Mouse (Mus musculus): ENCODE data around the gene Arl6ip4. TPM values are rescaled to one million over a fixed set of nuclear protein-coding genes. Genes with fewer than 3 reads are reported as not detected.

Gene Arl6ip4
- polyA plus RNA-seq, 1 experiment = 82.5 TPM

- H3K9me3 ChIP-seq (replicated peaks; ENCODE audit: control insufficient read depth, insufficient read depth, low read length, poor library complexity, severe bottlenecking) = no peaks in the 10 kb centered on the region
- peak; percentile 44 for TF ChIP-seq CTCF (IDR thresholded peaks at IDR 0.05; ENCODE audit: low read depth, low read length)
- no peak for TF ChIP-seq EP300 (IDR thresholded peaks at IDR 0.05; ENCODE audit: insufficient read depth, low read depth, low read length)
- no peaks in the 10 kb centered on the region for H3K36me3 ChIP-seq (ENCODE audit: control insufficient read depth, insufficient read depth, low read length, poor library complexity, severe bottlenecking)
- no peaks in the 10 kb centered on the region for H3K27me3 ChIP-seq (ENCODE audit: control insufficient read depth, insufficient read depth, low read length, poor library complexity, severe bottlenecking)
- no peak overlapping the region for H3K9ac ChIP-seq (ENCODE audit: low read depth, poor library complexity, severe bottlenecking)
- no peaks in the 10 kb centered on the region for H3K4me1 ChIP-seq (ENCODE audit: control insufficient read depth, insufficient read depth, low read length)
- no peak overlapping the region for H3K4me3 ChIP-seq (ENCODE audit: low read depth, low read length)
- H3K27ac ChIP-seq (ENCODE audit: insufficient read depth, low read length) = no peak overlapping the region
Observed at GRCm38 (mm10) chr5:124162577-124162976, 46.7 kb downstream of the Arl6ip4 start.

GRCm38 (mm10) chr5:124163445-124163844, 47.6 kb downstream of the Arl6ip4 start:
- no peaks in the 10 kb centered on the region for H3K4me1 ChIP-seq (ENCODE audit: control insufficient read depth, insufficient read depth, low read length)
- no peak overlapping the region for H3K27ac ChIP-seq (ENCODE audit: insufficient read depth, low read length)
- H3K36me3 ChIP-seq (ENCODE audit: control insufficient read depth, insufficient read depth, low read length, poor library complexity, severe bottlenecking) = no peaks in the 10 kb centered on the region
- no peak overlapping the region for H3K4me3 ChIP-seq (ENCODE audit: low read depth, low read length)
- H3K9ac ChIP-seq (ENCODE audit: low read depth, poor library complexity, severe bottlenecking) = no peak overlapping the region
- H3K9me3 ChIP-seq (replicated peaks; ENCODE audit: control insufficient read depth, insufficient read depth, low read length, poor library complexity, severe bottlenecking) = no peaks in the 10 kb centered on the region
- H3K27me3 ChIP-seq (ENCODE audit: control insufficient read depth, insufficient read depth, low read length, poor library complexity, severe bottlenecking) = no peaks in the 10 kb centered on the region
- TF ChIP-seq POLR2A (IDR thresholded peaks at IDR 0.05; ENCODE audit: insufficient read depth, low read length) (no peak), EP300 (IDR thresholded peaks at IDR 0.05; ENCODE audit: insufficient read depth, low read depth, low read length) (no peak), CTCF (IDR thresholded peaks at IDR 0.05; ENCODE audit: low read depth, low read length) (no peak)

DNA sequence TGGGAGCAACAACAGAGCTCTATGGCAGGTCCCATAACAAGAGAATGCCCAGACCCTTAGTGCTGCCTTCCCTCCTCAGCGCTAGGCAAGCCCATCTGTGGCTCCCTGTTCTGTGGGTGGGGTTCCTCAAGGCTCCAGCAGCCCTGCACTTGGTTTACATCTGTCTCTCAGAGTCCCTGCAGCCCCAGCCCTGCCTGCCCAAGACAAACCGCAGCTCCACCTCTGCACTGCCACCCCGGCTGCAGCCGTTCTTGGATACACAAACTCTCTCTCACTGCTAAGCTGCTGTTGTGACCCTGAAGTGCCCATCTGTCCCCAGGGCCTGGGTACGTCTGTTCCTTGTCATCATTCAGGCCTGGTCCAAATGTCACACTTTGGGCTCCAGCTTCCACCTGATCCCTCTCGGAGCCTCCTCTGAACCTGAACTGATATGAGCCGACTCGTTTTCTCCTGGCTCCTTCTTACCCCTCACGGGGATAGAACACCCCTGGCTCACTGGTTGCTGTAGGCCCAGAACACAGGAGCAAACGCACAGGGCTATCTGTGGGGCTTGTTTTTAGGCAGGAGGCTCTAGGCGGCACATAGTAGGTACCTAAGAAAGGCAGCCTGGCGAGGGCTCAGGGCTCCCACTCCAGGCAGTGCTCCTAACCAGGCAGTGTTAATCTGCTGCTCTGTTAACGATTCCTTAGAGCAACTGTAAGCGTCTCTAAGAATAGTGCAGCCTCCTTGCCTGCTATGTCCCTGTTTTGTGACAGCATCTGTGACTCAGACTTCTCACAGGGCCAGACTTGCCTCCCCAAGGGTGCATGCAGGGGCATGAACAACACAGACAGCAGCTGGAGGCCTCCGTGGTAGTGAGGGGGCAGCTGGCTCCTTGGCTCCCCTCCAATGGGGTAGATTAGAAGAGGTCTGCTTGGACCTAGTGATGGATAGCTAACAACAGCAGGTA, 50.0 kb downstream of the Arl6ip4 start:
- H3K27ac ChIP-seq (ENCODE audit: insufficient read depth, low read length) = no peak overlapping the region

GRCm38 (mm10) chr5:124166741-124167140, 50.9 kb downstream of the Arl6ip4 start:
- Histone ChIP-seq H3K4me1 (ENCODE audit: control insufficient read depth, insufficient read depth, low read length) (no peaks in the 10 kb centered on the region), H3K9me3 (replicated peaks; ENCODE audit: control insufficient read depth, insufficient read depth, low read length, poor library complexity, severe bottlenecking) (no peaks in the 10 kb centered on the region), H3K27ac (ENCODE audit: insufficient read depth, low read length) (no peak overlapping the region), H3K36me3 (ENCODE audit: control insufficient read depth, insufficient read depth, low read length, poor library complexity, severe bottlenecking) (no peaks in the 10 kb centered on the region), H3K9ac (ENCODE audit: low read depth, poor library complexity, severe bottlenecking) (no peak overlapping the region), H3K27me3 (ENCODE audit: control insufficient read depth, insufficient read depth, low read length, poor library complexity, severe bottlenecking) (no peaks in the 10 kb centered on the region), H3K4me3 (ENCODE audit: low read depth, low read length) (no peak overlapping the region)
- TF ChIP-seq EP300 (IDR thresholded peaks at IDR 0.05; ENCODE audit: insufficient read depth, low read depth, low read length) (no peak), CTCF (IDR thresholded peaks at IDR 0.05; ENCODE audit: low read depth, low read length) (no peak), POLR2A (IDR thresholded peaks at IDR 0.05; ENCODE audit: insufficient read depth, low read length) (no peak)

More for the DNA sequence above, 50.0 kb downstream of the Arl6ip4 start:
- no peaks in the 10 kb centered on the region for H3K9me3 ChIP-seq (replicated peaks; ENCODE audit: control insufficient read depth, insufficient read depth, low read length, poor library complexity, severe bottlenecking)
- H3K9ac ChIP-seq (ENCODE audit: low read depth, poor library complexity, severe bottlenecking) = no peak overlapping the region
- TF ChIP-seq EP300 (IDR thresholded peaks at IDR 0.05; ENCODE audit: insufficient read depth, low read depth, low read length) (no peak), CTCF (IDR thresholded peaks at IDR 0.05; ENCODE audit: low read depth, low read length) (no peak), POLR2A (IDR thresholded peaks at IDR 0.05; ENCODE audit: insufficient read depth, low read length) (no peak)
- no peaks in the 10 kb centered on the region for H3K4me1 ChIP-seq (ENCODE audit: control insufficient read depth, insufficient read depth, low read length)
- H3K27me3 ChIP-seq (ENCODE audit: control insufficient read depth, insufficient read depth, low read length, poor library complexity, severe bottlenecking) = no peaks in the 10 kb centered on the region
- H3K4me3 ChIP-seq (ENCODE audit: low read depth, low read length) = no peak overlapping the region
- no peaks in the 10 kb centered on the region for H3K36me3 ChIP-seq (ENCODE audit: control insufficient read depth, insufficient read depth, low read length, poor library complexity, severe bottlenecking)

DNA sequence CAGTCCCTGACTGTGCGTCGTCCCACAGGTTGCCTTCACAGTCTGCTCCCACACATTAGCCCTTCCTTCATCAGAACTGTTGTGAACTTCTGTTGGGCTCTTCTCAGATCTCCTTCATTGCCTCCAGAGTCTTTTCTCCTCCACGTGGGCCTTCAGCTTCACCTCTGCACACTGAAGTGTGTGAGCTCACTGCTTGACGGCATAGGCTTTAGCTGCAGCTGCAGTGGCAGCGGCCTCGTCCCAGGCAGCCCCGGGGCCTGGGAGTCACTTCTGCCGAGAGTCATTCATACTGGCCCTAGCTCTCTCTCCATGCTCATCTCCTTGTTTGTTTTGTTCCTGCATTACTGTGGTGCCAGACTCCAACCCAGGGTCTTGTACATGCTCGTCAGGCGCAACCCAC, 51.7 kb downstream of the Arl6ip4 start:
- Histone ChIP-seq H3K27ac (ENCODE audit: insufficient read depth, low read length) (no peak overlapping the region), H3K27me3 (ENCODE audit: control insufficient read depth, insufficient read depth, low read length, poor library complexity, severe bottlenecking) (no peaks in the 10 kb centered on the region), H3K36me3 (ENCODE audit: control insufficient read depth, insufficient read depth, low read length, poor library complexity, severe bottlenecking) (no peaks in the 10 kb centered on the region), H3K9me3 (replicated peaks; ENCODE audit: control insufficient read depth, insufficient read depth, low read length, poor library complexity, severe bottlenecking) (no peaks in the 10 kb centered on the region), H3K9ac (ENCODE audit: low read depth, poor library complexity, severe bottlenecking) (no peak overlapping the region), H3K4me3 (ENCODE audit: low read depth, low read length) (no peak overlapping the region), H3K4me1 (ENCODE audit: control insufficient read depth, insufficient read depth, low read length) (no peaks in the 10 kb centered on the region)
- no peak for TF ChIP-seq EP300 (IDR thresholded peaks at IDR 0.05; ENCODE audit: insufficient read depth, low read depth, low read length)
- TF ChIP-seq CTCF (IDR thresholded peaks at IDR 0.05; ENCODE audit: low read depth, low read length) = no peak
- TF ChIP-seq POLR2A (IDR thresholded peaks at IDR 0.05; ENCODE audit: insufficient read depth, low read length) = no peak

Other genes starting within 250 kb of the Arl6ip4 start
- gene Hcar1, start 236.1 kb upstream of the Arl6ip4 start, polyA plus RNA-seq (2011; ENCODE audit: insufficient read depth, insufficient read length, low read depth, missing spikeins) = not detected in 2 replicates
- gene Denr, start 208.9 kb upstream of the Arl6ip4 start, polyA plus RNA-seq (2011; ENCODE audit: insufficient read depth, insufficient read length, low read depth, missing spikeins) = 143 and 159 TPM in 2 replicates
- gene Gm43518, start 188.7 kb upstream of the Arl6ip4 start, polyA plus RNA-seq (2011; ENCODE audit: insufficient read depth, insufficient read length, low read depth, missing spikeins) = 1.8 and 2.7 TPM in 2 replicates
- 4.1 and 5.4 TPM in 2 replicates for gene Ccdc62, start 185.4 kb upstream of the Arl6ip4 start, polyA plus RNA-seq (2011; ENCODE audit: insufficient read depth, insufficient read length, low read depth, missing spikeins)
- gene Hip1r, start 142.5 kb upstream of the Arl6ip4 start, polyA plus RNA-seq (2011; ENCODE audit: insufficient read depth, insufficient read length, low read depth, missing spikeins) = 17.4 and 24.6 TPM in 2 replicates
- gene Vps37b, start 83.8 kb upstream of the Arl6ip4 start, polyA plus RNA-seq (2011; ENCODE audit: insufficient read depth, insufficient read length, low read depth, missing spikeins) = 11.2 and 11.9 TPM in 2 replicates
- 0.49 and 0.79 TPM in 2 replicates for gene Abcb9, start 20.3 kb upstream of the Arl6ip4 start, polyA plus RNA-seq (2011; ENCODE audit: insufficient read depth, insufficient read length, low read depth, missing spikeins)
- gene Ogfod2, start 3.8 kb upstream of the Arl6ip4 start, polyA plus RNA-seq (2011; ENCODE audit: insufficient read depth, insufficient read length, low read depth, missing spikeins) = 4.6 and 6.0 TPM in 2 replicates
- gene Pitpnm2, start 133.7 kb downstream of the Arl6ip4 start, polyA plus RNA-seq (2011; ENCODE audit: insufficient read depth, insufficient read length, low read depth, missing spikeins) = 13.0 and 13.1 TPM in 2 replicates
- gene Mphosph9, start 211.9 kb downstream of the Arl6ip4 start, polyA plus RNA-seq (2011; ENCODE audit: insufficient read depth, insufficient read length, low read depth, missing spikeins) = 18.9 and 21.7 TPM in 2 replicates
- gene 2810006K23Rik, start 212.0 kb downstream of the Arl6ip4 start, polyA plus RNA-seq (2011; ENCODE audit: insufficient read depth, insufficient read length, low read depth, missing spikeins) = 15.4 and 16.2 TPM in 2 replicates
- gene Cdk2ap1, start 247.0 kb downstream of the Arl6ip4 start, polyA plus RNA-seq (2011; ENCODE audit: insufficient read depth, insufficient read length, low read depth, missing spikeins) = 122 and 125 TPM in 2 replicates